Mouse (Mus musculus): ENCODE measurements around the gene Utrn. TPM values are rescaled to one million over a fixed set of nuclear protein-coding genes. Genes with fewer than 3 reads are reported as not detected.

Gene Utrn
- polyA plus RNA-seq, 1 experiment from 2014 or later: 68.5 TPM

- no peak for ATAC-seq (replicated peaks; ENCODE audit: insufficient number of reproducible peaks, low FRiP score, low TSS enrichment)
- WGBS (ENCODE audit: insufficient replicate concordance): 68% methylated on average over 11 of the region's 11 CpGs
- no peak overlapping the region for H3K27ac ChIP-seq (ENCODE audit: low read depth, low read length)
- no peak overlapping the region for H3K9ac ChIP-seq (ENCODE audit: low read depth, low read length)
- no peaks in the 10 kb centered on the region for H3K9me3 ChIP-seq (replicated peaks; ENCODE audit: control insufficient read depth, low read length)
- H3K4me1 ChIP-seq (ENCODE audit: control insufficient read depth, insufficient read depth, low read length): peaks cover 13% of the 10 kb centered on the region
- no peaks in the 10 kb centered on the region for H3K27me3 ChIP-seq (ENCODE audit: control insufficient read depth, insufficient read depth, low read length)
- H3K4me2 ChIP-seq: no peak overlapping the region
- H3K4me3 ChIP-seq (ENCODE audit: low read depth, low read length): no peak overlapping the region
- no peaks in the 10 kb centered on the region for H3K36me3 ChIP-seq (ENCODE audit: control insufficient read depth, insufficient read depth, low read length)
These were observed 316.8 kb downstream of the Utrn start for GRCm38 (mm10) chr10:12552196-12552889.

DNA sequence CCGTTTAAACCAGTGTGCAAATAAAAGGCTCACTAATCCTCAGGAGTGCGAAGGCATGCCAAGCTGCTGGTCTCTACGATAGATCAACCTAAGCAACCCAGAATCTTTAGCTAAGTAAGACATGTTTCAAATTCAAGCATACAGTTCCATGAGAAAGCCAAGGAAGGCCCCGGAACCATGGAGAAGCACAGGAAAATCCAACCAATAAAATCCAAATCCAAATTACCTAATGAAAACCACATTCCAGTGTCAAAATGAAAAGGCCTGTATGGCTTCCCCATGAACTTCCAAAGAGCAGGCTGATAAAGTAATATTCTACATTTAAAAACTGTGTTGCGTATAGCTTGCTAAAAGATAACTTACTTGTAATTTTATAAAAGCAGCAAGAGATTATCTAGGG lies 317.4 kb downstream of the Utrn start:
- ATAC-seq (replicated peaks; ENCODE audit: insufficient number of reproducible peaks, low FRiP score, low TSS enrichment): no peak
- H3K27me3 ChIP-seq (ENCODE audit: control insufficient read depth, insufficient read depth, low read length): no peaks in the 10 kb centered on the region
- no peak overlapping the region for H3K4me2 ChIP-seq
- no peaks in the 10 kb centered on the region for H3K36me3 ChIP-seq (ENCODE audit: control insufficient read depth, insufficient read depth, low read length)
- no peaks in the 10 kb centered on the region for H3K9me3 ChIP-seq (replicated peaks; ENCODE audit: control insufficient read depth, low read length)
- WGBS (ENCODE audit: insufficient replicate concordance): 82% methylated on average over 5 of the region's 5 CpGs
- H3K4me3 ChIP-seq (ENCODE audit: low read depth, low read length): no peak overlapping the region
- no peak overlapping the region for H3K9ac ChIP-seq (ENCODE audit: low read depth, low read length)
- H3K27ac ChIP-seq (ENCODE audit: low read depth, low read length): no peak overlapping the region
- peaks cover 13% of the 10 kb centered on the region for H3K4me1 ChIP-seq (ENCODE audit: control insufficient read depth, insufficient read depth, low read length)

- H3K9ac ChIP-seq (ENCODE audit: low read depth, low read length): no peak overlapping the region
- WGBS (ENCODE audit: insufficient replicate concordance): 42% methylated on average over 1 of the region's 1 CpGs
- peaks cover 13% of the 10 kb centered on the region for H3K4me1 ChIP-seq (ENCODE audit: control insufficient read depth, insufficient read depth, low read length)
- no peak overlapping the region for H3K27ac ChIP-seq (ENCODE audit: low read depth, low read length)
- H3K9me3 ChIP-seq (replicated peaks; ENCODE audit: control insufficient read depth, low read length): no peaks in the 10 kb centered on the region
- H3K27me3 ChIP-seq (ENCODE audit: control insufficient read depth, insufficient read depth, low read length): no peaks in the 10 kb centered on the region
- H3K36me3 ChIP-seq (ENCODE audit: control insufficient read depth, insufficient read depth, low read length): no peaks in the 10 kb centered on the region
- no peak overlapping the region for H3K4me2 ChIP-seq
- H3K4me3 ChIP-seq (ENCODE audit: low read depth, low read length): no peak overlapping the region
- no peak for ATAC-seq (replicated peaks; ENCODE audit: insufficient number of reproducible peaks, low FRiP score, low TSS enrichment)
These were observed 319.1 kb downstream of the Utrn start for GRCm38 (mm10) chr10:12549945-12550540.

DNA sequence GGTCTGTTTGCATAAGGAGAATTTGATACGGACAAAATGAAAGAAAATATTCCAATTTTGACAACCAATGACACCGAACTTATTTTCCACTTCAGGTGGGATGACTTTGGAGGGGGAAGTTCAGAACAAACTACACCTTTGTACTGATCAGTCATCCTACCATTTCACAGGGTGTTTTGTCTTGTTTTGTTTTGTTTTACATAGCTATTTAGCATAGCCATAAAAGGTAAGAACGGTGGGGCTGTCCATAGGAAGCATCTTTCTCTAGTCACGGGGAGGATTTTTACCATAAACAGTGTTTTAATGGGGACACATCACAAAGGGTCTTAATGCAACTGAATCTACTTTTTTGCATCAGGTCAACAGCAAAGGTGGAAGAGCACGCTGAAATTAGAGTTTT lies 319.9 kb downstream of the Utrn start:
- WGBS (ENCODE audit: insufficient replicate concordance): 31% methylated on average over 5 of the region's 5 CpGs
- H3K9ac ChIP-seq (ENCODE audit: low read depth, low read length): no peak overlapping the region
- H3K27me3 ChIP-seq (ENCODE audit: control insufficient read depth, insufficient read depth, low read length): no peaks in the 10 kb centered on the region
- no peaks in the 10 kb centered on the region for H3K36me3 ChIP-seq (ENCODE audit: control insufficient read depth, insufficient read depth, low read length)
- H3K4me1 ChIP-seq (ENCODE audit: control insufficient read depth, insufficient read depth, low read length): peaks cover 13% of the 10 kb centered on the region
- H3K4me2 ChIP-seq: peak overlapping the region; percentile 70; the same call in 1 of the 2 replicates
- ATAC-seq (replicated peaks; ENCODE audit: insufficient number of reproducible peaks, low FRiP score, low TSS enrichment): no peak
- H3K9me3 ChIP-seq (replicated peaks; ENCODE audit: control insufficient read depth, low read length): no peaks in the 10 kb centered on the region
- H3K4me3 ChIP-seq (ENCODE audit: low read depth, low read length): no peak overlapping the region; the same call in 1 of the 2 replicates
- no peak overlapping the region for H3K27ac ChIP-seq (ENCODE audit: low read depth, low read length)

- peak; percentile 55 for ATAC-seq (replicated peaks; ENCODE audit: insufficient number of reproducible peaks, low FRiP score, low TSS enrichment)
- Histone ChIP-seq H3K27ac (ENCODE audit: low read depth, low read length) (no peak overlapping the region), H3K9ac (ENCODE audit: low read depth, low read length) (peak overlapping the region; percentile 60), H3K36me3 (ENCODE audit: control insufficient read depth, insufficient read depth, low read length) (no peaks in the 10 kb centered on the region), H3K4me1 (ENCODE audit: control insufficient read depth, insufficient read depth, low read length) (peaks cover 13% of the 10 kb centered on the region), H3K27me3 (ENCODE audit: control insufficient read depth, insufficient read depth, low read length) (no peaks in the 10 kb centered on the region), H3K9me3 (replicated peaks; ENCODE audit: control insufficient read depth, low read length) (no peaks in the 10 kb centered on the region), H3K4me2 (peak overlapping the region; percentile 70), H3K4me3 (ENCODE audit: low read depth, low read length) (peak overlapping the region; percentile 26)
- WGBS (ENCODE audit: insufficient replicate concordance): under 1% methylated on average over 13 of the region's 13 CpGs
These were observed 320.5 kb downstream of the Utrn start for GRCm38 (mm10) chr10:12548616-12549084.

DNA sequence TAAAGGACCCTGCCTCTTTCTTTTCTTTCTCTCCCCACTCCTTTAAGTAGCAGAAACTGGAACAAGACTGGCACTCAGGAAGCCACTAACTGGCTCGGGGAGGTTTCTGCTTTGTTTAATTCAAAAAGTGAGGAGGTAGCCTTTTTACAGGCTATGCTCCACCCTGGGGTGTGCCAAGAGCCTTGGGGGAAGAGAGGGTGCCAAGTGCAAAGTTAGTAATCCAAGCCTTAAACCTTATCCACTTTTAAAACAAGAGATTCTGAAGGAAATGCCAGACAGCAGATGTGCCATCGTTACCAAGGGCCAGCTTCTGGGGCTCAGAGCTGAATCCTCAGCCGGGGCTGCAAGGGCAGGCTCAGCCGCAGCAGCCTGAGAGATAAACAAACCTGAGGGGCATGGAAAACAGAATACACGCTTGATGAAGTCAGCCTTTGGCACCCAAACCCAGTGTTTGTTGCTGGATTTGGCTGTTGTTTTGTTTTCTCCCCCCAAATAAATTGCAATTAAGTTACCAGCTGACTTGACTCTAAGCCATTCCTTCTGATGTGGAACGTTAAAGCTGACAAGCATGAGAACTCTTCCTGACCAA lies 322.0 kb downstream of the Utrn start:
- ATAC-seq (replicated peaks; ENCODE audit: insufficient number of reproducible peaks, low FRiP score, low TSS enrichment): no peak
- Histone ChIP-seq H3K36me3 (ENCODE audit: control insufficient read depth, insufficient read depth, low read length) (no peaks in the 10 kb centered on the region), H3K4me1 (ENCODE audit: control insufficient read depth, insufficient read depth, low read length) (peaks cover 13% of the 10 kb centered on the region), H3K27ac (ENCODE audit: low read depth, low read length) (no peak overlapping the region), H3K9me3 (replicated peaks; ENCODE audit: control insufficient read depth, low read length) (no peaks in the 10 kb centered on the region), H3K4me3 (ENCODE audit: low read depth, low read length) (no peak overlapping the region), H3K9ac (ENCODE audit: low read depth, low read length) (no peak overlapping the region), H3K4me2 (no peak overlapping the region), H3K27me3 (ENCODE audit: control insufficient read depth, insufficient read depth, low read length) (no peaks in the 10 kb centered on the region)
- WGBS (ENCODE audit: insufficient replicate concordance): 34% methylated on average over 6 of the region's 6 CpGs

DNA sequence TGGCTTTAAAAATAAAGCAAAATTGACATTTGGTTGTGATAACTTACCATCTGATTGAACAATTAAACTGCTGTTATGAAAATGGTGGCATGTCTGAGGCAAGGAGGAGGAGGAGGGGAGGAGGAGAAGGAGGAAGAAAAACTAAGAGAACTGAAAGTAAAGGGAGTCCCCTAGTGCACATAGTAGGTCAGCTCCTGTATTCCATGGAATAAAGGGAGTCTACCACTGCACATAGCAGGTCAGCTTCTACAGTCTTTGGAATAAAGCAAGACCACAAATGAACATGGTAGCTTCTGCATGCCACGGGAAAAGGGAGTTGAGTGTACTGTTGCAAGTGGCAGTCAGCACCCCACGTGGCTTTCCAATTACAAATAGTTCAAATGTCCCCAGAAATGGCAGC lies 323.7 kb downstream of the Utrn start:
- H3K36me3 ChIP-seq (ENCODE audit: control insufficient read depth, insufficient read depth, low read length): no peaks in the 10 kb centered on the region
- H3K4me2 ChIP-seq: no peak overlapping the region
- H3K4me1 ChIP-seq (ENCODE audit: control insufficient read depth, insufficient read depth, low read length): peaks cover 11% of the 10 kb centered on the region
- WGBS (ENCODE audit: insufficient replicate concordance): 83% methylated on average over 2 of the region's 2 CpGs
- H3K4me3 ChIP-seq (ENCODE audit: low read depth, low read length): no peak overlapping the region
- H3K9me3 ChIP-seq (replicated peaks; ENCODE audit: control insufficient read depth, low read length): no peaks in the 10 kb centered on the region
- ATAC-seq (replicated peaks; ENCODE audit: insufficient number of reproducible peaks, low FRiP score, low TSS enrichment): no peak
- no peak overlapping the region for H3K9ac ChIP-seq (ENCODE audit: low read depth, low read length)
- H3K27ac ChIP-seq (ENCODE audit: low read depth, low read length): no peak overlapping the region
- H3K27me3 ChIP-seq (ENCODE audit: control insufficient read depth, insufficient read depth, low read length): no peaks in the 10 kb centered on the region

DNA sequence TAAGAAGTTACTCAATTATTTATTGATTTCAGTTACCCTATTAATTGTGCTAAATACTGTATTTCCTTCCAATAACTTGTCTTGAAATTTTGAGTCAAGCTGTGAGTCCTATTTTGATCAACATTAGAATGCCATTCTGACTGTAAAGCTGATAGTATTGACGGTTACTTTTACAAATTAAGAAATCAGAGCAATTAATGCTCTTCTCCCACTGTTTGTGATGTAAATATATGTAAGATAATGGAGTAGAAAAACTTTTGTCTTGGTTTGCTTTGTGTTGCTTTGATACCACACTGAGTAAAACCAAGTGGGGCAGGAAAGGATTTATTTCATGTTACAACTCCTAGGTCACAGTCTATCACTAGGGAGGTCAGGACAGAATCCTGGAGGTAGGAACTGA lies 327.4 kb downstream of the Utrn start:
- ATAC-seq (replicated peaks; ENCODE audit: insufficient number of reproducible peaks, low FRiP score, low TSS enrichment): no peak
- WGBS (ENCODE audit: insufficient replicate concordance): 82% methylated on average over 1 of the region's 1 CpGs
- peaks cover 4% of the 10 kb centered on the region; the same call in 1 of the 2 replicates for H3K36me3 ChIP-seq (ENCODE audit: control insufficient read depth, insufficient read depth, low read length)

More for the DNA sequence above, 327.4 kb downstream of the Utrn start:
- Histone ChIP-seq H3K4me2 (no peak overlapping the region), H3K4me1 (ENCODE audit: control insufficient read depth, insufficient read depth, low read length) (no peaks in the 10 kb centered on the region), H3K9ac (ENCODE audit: low read depth, low read length) (no peak overlapping the region), H3K27me3 (ENCODE audit: control insufficient read depth, insufficient read depth, low read length) (no peaks in the 10 kb centered on the region), H3K9me3 (replicated peaks; ENCODE audit: control insufficient read depth, low read length) (no peaks in the 10 kb centered on the region), H3K4me3 (ENCODE audit: low read depth, low read length) (no peak overlapping the region), H3K27ac (ENCODE audit: low read depth, low read length) (no peak overlapping the region)
